Mouse (Mus musculus) stomach, postnatal 0 days (tissue): ENCODE data around the gene Ndufa10.

ENCODE experiments used
- CTCF ChIP-seq: IDR thresholded peaks from 2 replicates; pipeline ENCODE4 v1.5.1; 2016; ENCODE audit warnings: antibody characterized with exemption, low read depth, mild to moderate bottlenecking, moderate library complexity
- EP300 ChIP-seq: optimal IDR thresholded peaks from 2 replicates; pipeline ENCODE3; 2016; ENCODE audit warnings: antibody characterized with exemption

GRCm38 (mm10) chr1:92441453-92442063 lies 32.1 kb downstream of the Ndufa10 start:
- TF ChIP-seq CTCF = no peak
- no peak for TF ChIP-seq EP300
